Mouse (Mus musculus) liver, embryonic 13.5 days (tissue): ENCODE results near the gene Dpp10. TPM values are rescaled to one million over a fixed set of nuclear protein-coding genes. Genes with fewer than 3 reads are reported as not detected.

Source experiments
- ATAC-seq: fragments of 200-750 bp; cut with Nextera tagmentation; 2 replicates; pipeline ENCODE4 v1.8.0; 2017; ENCODE audit warnings: low read depth, mild to moderate bottlenecking, moderate number of reproducible peaks, moderate library complexity
- DNase-seq: peaks from one replicate; pipeline ENCODE4 v3.0.0; 2022
- H3K27ac ChIP-seq: fragments of 300-500 bp; sonication (generic); 2 replicates; pipeline ENCODE4 v1.5.1; 2015; ENCODE audit warnings: moderate library complexity, mild to moderate bottlenecking, inconsistent platforms
- H3K27me3 ChIP-seq: fragments of 300-500 bp; sonication (generic); 2 replicates; pipeline ENCODE4 v1.6.1; 2015; ENCODE audit warnings: mild to moderate bottlenecking, inconsistent platforms
- H3K36me3 ChIP-seq: fragments of 300-500 bp; sonication (generic); 2 replicates; pipeline ENCODE4 v1.6.1; 2015; ENCODE audit warnings: mild to moderate bottlenecking, inconsistent platforms
- H3K4me1 ChIP-seq: fragments of 300-500 bp; sonication (generic); replicated peaks from 2 replicates; pipeline ENCODE4 v1.6.1; 2015; ENCODE audit warnings: inconsistent platforms
- H3K4me2 ChIP-seq: fragments of 300-500 bp; sonication (generic); 2 replicates; pipeline ENCODE4 v1.6.1; 2015; ENCODE audit warnings: inconsistent platforms, mild to moderate bottlenecking, moderate library complexity
- H3K4me3 ChIP-seq: fragments of 300-500 bp; sonication (generic); replicated peaks from 2 replicates; pipeline ENCODE4 v1.5.1; 2015; ENCODE audit warnings: mild to moderate bottlenecking, inconsistent platforms
- H3K9ac ChIP-seq: fragments of 300-500 bp; sonication (generic); 2 replicates; pipeline ENCODE4 v1.6.1; 2015; ENCODE audit warnings: mild to moderate bottlenecking, inconsistent platforms
- H3K9me3 ChIP-seq: fragments of 300-500 bp; sonication (generic); replicated peaks from 2 replicates; pipeline ENCODE4 v1.6.1; 2016; ENCODE audit warnings: inconsistent platforms
- WGBS: fragments of 180-500 bp; shearing (Covaris S2); methylation state at CpG from one replicate; pipeline ENCODE4 v1.1.7; 2015; ENCODE audit not compliant: insufficient replicate concordance; 5-methylcytosine and 5-hydroxymethylcytosine counted together
- polyA plus RNA-seq: library from polyadenylated mRNA; unstranded; fragments of >200 nt; fragmentation: Nextera tagmentation; extraction: Ambion mirVana; gene quantifications from 2 replicates; pipeline ENCODE4 v1.2.1, GENCODE M21; 2015

The Dpp10 gene
- polyA plus RNA-seq, 1 experiment from 2014 or later, result 0.02 TPM

GRCm38 (mm10) chr1:123902628-123903027 lies 142.7 kb downstream of the Dpp10 start:
- Histone ChIP-seq H3K4me1 (no peaks in the 10 kb centered on the region), H3K9me3 (no peaks in the 10 kb centered on the region), H3K9ac (no peak overlapping the region), H3K36me3 (no peaks in the 10 kb centered on the region), H3K4me3 (no peak overlapping the region), H3K27me3 (no peaks in the 10 kb centered on the region), H3K4me2 (no peak overlapping the region), H3K27ac (no peak overlapping the region)
- no peak for DNase-seq
- 67% methylated on average over 5 of the region's 5 CpGs for WGBS
- no peak for ATAC-seq

GRCm38 (mm10) chr1:123901218-123901617 lies 144.1 kb downstream of the Dpp10 start:
- Histone ChIP-seq H3K4me1 (no peaks in the 10 kb centered on the region), H3K9me3 (no peaks in the 10 kb centered on the region), H3K36me3 (no peaks in the 10 kb centered on the region), H3K4me2 (no peak overlapping the region), H3K27me3 (no peaks in the 10 kb centered on the region), H3K4me3 (no peak overlapping the region), H3K27ac (no peak overlapping the region), H3K9ac (no peak overlapping the region)
- 53% methylated on average over 4 of the region's 4 CpGs for WGBS
- ATAC-seq, result no peak
- no peak for DNase-seq

- no peaks in the 10 kb centered on the region for H3K9me3 ChIP-seq
- H3K27ac ChIP-seq, result no peak overlapping the region
- H3K36me3 ChIP-seq, result no peaks in the 10 kb centered on the region
- no peak overlapping the region for H3K9ac ChIP-seq
- no peak for ATAC-seq
- H3K4me3 ChIP-seq, result no peak overlapping the region
- no peak overlapping the region for H3K4me2 ChIP-seq
- DNase-seq, result no peak
- 48% methylated on average over 1 of the region's 1 CpGs for WGBS
- H3K27me3 ChIP-seq, result no peaks in the 10 kb centered on the region
- H3K4me1 ChIP-seq, result no peaks in the 10 kb centered on the region
These were observed 158.1 kb downstream of the Dpp10 start for GRCm38 (mm10) chr1:123887243-123887642.

GRCm38 (mm10) chr1:123846881-123847280 lies 198.5 kb downstream of the Dpp10 start:
- Histone ChIP-seq H3K9ac (no peak overlapping the region), H3K27me3 (no peaks in the 10 kb centered on the region), H3K36me3 (no peaks in the 10 kb centered on the region), H3K9me3 (no peaks in the 10 kb centered on the region), H3K4me2 (no peak overlapping the region), H3K4me3 (no peak overlapping the region), H3K27ac (no peak overlapping the region), H3K4me1 (no peaks in the 10 kb centered on the region)
- 70% methylated on average over 3 of the region's 3 CpGs for WGBS
- no peak for ATAC-seq
- DNase-seq, result no peak

- 16% methylated on average over 1 of the region's 1 CpGs for WGBS
- Histone ChIP-seq H3K27me3 (no peaks in the 10 kb centered on the region), H3K4me1 (no peaks in the 10 kb centered on the region), H3K4me3 (no peak overlapping the region), H3K9me3 (no peaks in the 10 kb centered on the region), H3K4me2 (no peak overlapping the region), H3K27ac (no peak overlapping the region), H3K9ac (no peak overlapping the region), H3K36me3 (no peaks in the 10 kb centered on the region)
- DNase-seq (no peak), ATAC-seq (no peak)
These were observed 244.2 kb downstream of the Dpp10 start for GRCm38 (mm10) chr1:123801206-123801605.

- no peak overlapping the region for H3K4me3 ChIP-seq
- DNase-seq, result no peak
- no peaks in the 10 kb centered on the region for H3K36me3 ChIP-seq
- H3K27ac ChIP-seq, result no peak overlapping the region
- H3K9me3 ChIP-seq, result no peaks in the 10 kb centered on the region
- H3K4me1 ChIP-seq, result no peaks in the 10 kb centered on the region
- H3K27me3 ChIP-seq, result no peaks in the 10 kb centered on the region
- H3K9ac ChIP-seq, result no peak overlapping the region
- 64% methylated on average over 2 of the region's 2 CpGs for WGBS
- H3K4me2 ChIP-seq, result no peak overlapping the region
- ATAC-seq, result no peak
These were observed 279.8 kb downstream of the Dpp10 start for GRCm38 (mm10) chr1:123765511-123765910.

- H3K9ac ChIP-seq, result no peak overlapping the region
- H3K36me3 ChIP-seq, result no peaks in the 10 kb centered on the region
- 77% methylated on average over 3 of the region's 3 CpGs for WGBS
- no peaks in the 10 kb centered on the region for H3K4me1 ChIP-seq
- no peaks in the 10 kb centered on the region for H3K27me3 ChIP-seq
- DNase-seq, result no peak
- no peaks in the 10 kb centered on the region for H3K9me3 ChIP-seq
- no peak for ATAC-seq
- no peak overlapping the region for H3K4me3 ChIP-seq
- no peak overlapping the region for H3K4me2 ChIP-seq
- no peak overlapping the region for H3K27ac ChIP-seq
These were observed 283.1 kb downstream of the Dpp10 start for GRCm38 (mm10) chr1:123762272-123762671.

GRCm38 (mm10) chr1:123756055-123756454 lies 289.3 kb downstream of the Dpp10 start:
- no peak overlapping the region for H3K9ac ChIP-seq
- ATAC-seq, result no peak

GRCm38 (mm10) chr1:123707292-123707691 lies 338.1 kb downstream of the Dpp10 start:
- ATAC-seq (no peak), DNase-seq (no peak)
- Histone ChIP-seq H3K4me2 (no peak overlapping the region), H3K36me3 (no peaks in the 10 kb centered on the region), H3K4me1 (no peaks in the 10 kb centered on the region), H3K9me3 (no peaks in the 10 kb centered on the region), H3K27ac (no peak overlapping the region), H3K4me3 (no peak overlapping the region), H3K27me3 (no peaks in the 10 kb centered on the region), H3K9ac (no peak overlapping the region)
- WGBS, result 50% methylated on average over 3 of the region's 3 CpGs

More at GRCm38 (mm10) chr1:123756055-123756454, 289.3 kb downstream of the Dpp10 start:
- no peak overlapping the region for H3K27ac ChIP-seq
- no peak overlapping the region for H3K4me2 ChIP-seq
- H3K36me3 ChIP-seq, result no peaks in the 10 kb centered on the region
- H3K4me1 ChIP-seq, result no peaks in the 10 kb centered on the region
- H3K9me3 ChIP-seq, result no peaks in the 10 kb centered on the region
- no peak overlapping the region for H3K4me3 ChIP-seq
- no peaks in the 10 kb centered on the region for H3K27me3 ChIP-seq
- no peak for DNase-seq

- Histone ChIP-seq H3K36me3 (no peaks in the 10 kb centered on the region), H3K4me2 (no peak overlapping the region), H3K27me3 (no peaks in the 10 kb centered on the region), H3K9me3 (no peaks in the 10 kb centered on the region), H3K9ac (no peak overlapping the region), H3K4me1 (no peaks in the 10 kb centered on the region), H3K27ac (no peak overlapping the region), H3K4me3 (no peak overlapping the region)
- DNase-seq (no peak), ATAC-seq (no peak)
- 42% methylated on average over 2 of the region's 2 CpGs for WGBS
These were observed 386.9 kb downstream of the Dpp10 start for GRCm38 (mm10) chr1:123658409-123658808.

- DNase-seq, result no peak
These were observed 388.8 kb downstream of the Dpp10 start for GRCm38 (mm10) chr1:123656607-123657006.

GRCm38 (mm10) chr1:123637897-123638296 lies 407.5 kb downstream of the Dpp10 start:
- no peak overlapping the region for H3K9ac ChIP-seq
- H3K36me3 ChIP-seq, result no peaks in the 10 kb centered on the region
- no peak for ATAC-seq
- 78% methylated on average over 1 of the region's 1 CpGs for WGBS
- no peak overlapping the region for H3K4me2 ChIP-seq
- no peak overlapping the region for H3K4me3 ChIP-seq
- H3K27me3 ChIP-seq, result no peaks in the 10 kb centered on the region
- H3K9me3 ChIP-seq, result no peaks in the 10 kb centered on the region
- H3K4me1 ChIP-seq, result no peaks in the 10 kb centered on the region
- no peak overlapping the region for H3K27ac ChIP-seq
- DNase-seq, result no peak

More at GRCm38 (mm10) chr1:123656607-123657006, 388.8 kb downstream of the Dpp10 start:
- ATAC-seq, result no peak
- H3K4me1 ChIP-seq, result no peaks in the 10 kb centered on the region
- H3K27me3 ChIP-seq, result no peaks in the 10 kb centered on the region
- WGBS, result 40% methylated on average over 3 of the region's 3 CpGs
- no peaks in the 10 kb centered on the region for H3K9me3 ChIP-seq
- no peak overlapping the region for H3K9ac ChIP-seq
- H3K27ac ChIP-seq, result no peak overlapping the region
- H3K4me2 ChIP-seq, result no peak overlapping the region
- H3K4me3 ChIP-seq, result no peak overlapping the region
- no peaks in the 10 kb centered on the region for H3K36me3 ChIP-seq
